Mouse (Mus musculus): Measurements from ENCODE around the gene Fam219a. TPM values are rescaled to one million over a fixed set of nuclear protein-coding genes. Genes with fewer than 3 reads are reported as not detected.

The Fam219a gene
- total RNA-seq, 1 experiment = 2.9 TPM

GRCm38 (mm10) chr4:41610594-41610980, 41.2 kb upstream of the Fam219a start:
- Histone ChIP-seq H3K9me3 (ENCODE audit: control insufficient read depth, insufficient read depth, low read depth, low read length) (no peaks in the 10 kb centered on the region), H3K4me1 (ENCODE audit: control insufficient read depth in 2 of 2, insufficient read depth in 2 of 2, low read length in 2 of 2, poor library complexity in 1 of 2) (no peaks in the 10 kb centered on the region), H3K9ac (ENCODE audit: insufficient read depth, low read depth, low read length, poor library complexity, severe bottlenecking) (no peak overlapping the region), H3K36me3 (ENCODE audit: control insufficient read depth, insufficient read depth, low read length, poor library complexity, severe bottlenecking) (no peaks in the 10 kb centered on the region), H3K4me3 (ENCODE audit: insufficient read depth in 1 of 2, low read depth in 1 of 2, low read length in 2 of 2, poor library complexity in 1 of 2, severe bottlenecking in 1 of 2) (no peak overlapping the region), H3K27ac (ENCODE audit: insufficient read depth, low read depth, low read length, poor library complexity, severe bottlenecking) (no peak overlapping the region)
- no peak for DNase-seq (ENCODE audit: low read depth, low spot score)
- in situ Hi-C loops (cut with MboI; ENCODE audit: low sequenced_read_pairs in 2 of 2, unreplicated experiment in 2 of 2) = no loop called here
- TF ChIP-seq HCFC1 (IDR thresholded peaks at IDR 0.05; ENCODE audit: borderline replicate concordance, insufficient read depth, low read length) (no peak), ZNF384 (IDR thresholded peaks at IDR 0.05; ENCODE audit: low read depth, low read length) (no peak), CHD2 (IDR thresholded peaks at IDR 0.05; ENCODE audit: low read depth, low read length) (no peak), MAFK (IDR thresholded peaks at IDR 0.05; ENCODE audit: insufficient read depth, low read depth, low read length) (no peak), ZC3H11A (IDR thresholded peaks at IDR 0.05; ENCODE audit: borderline replicate concordance, low read depth, low read length) (no peak)

DNA sequence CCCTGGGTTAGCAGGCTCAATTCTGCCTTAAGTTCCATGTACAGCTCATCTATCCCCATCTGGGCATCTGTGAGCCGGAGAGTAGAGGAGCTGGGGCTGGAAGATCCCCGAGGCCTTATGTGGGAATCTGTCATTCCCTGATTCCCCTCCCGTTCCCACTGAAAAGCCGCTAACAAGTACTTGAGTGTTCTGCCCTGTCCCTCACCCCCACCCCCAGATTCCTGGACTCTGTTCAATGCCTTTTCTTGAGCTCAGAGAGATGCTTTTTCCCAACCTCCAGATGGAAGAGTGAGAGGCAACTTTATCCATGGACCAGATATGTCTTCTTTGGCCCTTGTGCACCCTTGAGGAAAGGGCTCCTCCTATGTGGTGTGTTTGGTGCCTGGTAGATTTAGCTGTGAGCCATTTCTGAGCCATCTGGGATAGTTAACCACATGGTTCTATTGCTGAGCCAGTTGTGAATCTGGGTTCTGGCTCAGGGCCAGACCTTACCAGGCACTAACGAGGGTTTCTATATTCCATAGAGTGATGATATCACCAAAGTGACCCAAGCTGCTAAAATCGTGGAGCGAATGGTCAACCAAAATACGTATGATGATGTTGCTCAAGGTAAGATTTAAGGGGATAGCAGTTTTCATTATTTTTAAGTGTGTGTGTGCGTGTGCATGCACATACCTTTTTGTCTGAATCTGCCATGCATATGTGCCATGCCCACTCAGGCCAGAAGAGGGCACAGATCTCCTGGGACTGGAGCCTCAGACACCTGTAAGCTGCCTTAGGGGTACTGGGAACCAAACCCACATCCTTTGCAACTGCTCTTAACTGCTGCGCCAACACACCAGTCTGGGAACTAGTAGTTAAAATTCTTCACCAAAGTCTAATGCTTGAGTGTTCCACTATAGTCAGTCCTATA, 40.6 kb upstream of the Fam219a start:
- no peaks in the 10 kb centered on the region for H3K36me3 ChIP-seq (ENCODE audit: control insufficient read depth, insufficient read depth, low read length, poor library complexity, severe bottlenecking)
- TF ChIP-seq ZNF384 (IDR thresholded peaks at IDR 0.05; ENCODE audit: low read depth, low read length) (no peak), HCFC1 (IDR thresholded peaks at IDR 0.05; ENCODE audit: borderline replicate concordance, insufficient read depth, low read length) (no peak), MAFK (IDR thresholded peaks at IDR 0.05; ENCODE audit: insufficient read depth, low read depth, low read length) (no peak), CHD2 (IDR thresholded peaks at IDR 0.05; ENCODE audit: low read depth, low read length) (no peak), ZC3H11A (IDR thresholded peaks at IDR 0.05; ENCODE audit: borderline replicate concordance, low read depth, low read length) (no peak)
- H3K9ac ChIP-seq (ENCODE audit: insufficient read depth, low read depth, low read length, poor library complexity, severe bottlenecking) = no peak overlapping the region
- H3K4me1 ChIP-seq (ENCODE audit: control insufficient read depth in 2 of 2, insufficient read depth in 2 of 2, low read length in 2 of 2, poor library complexity in 1 of 2) = no peaks in the 10 kb centered on the region
- H3K9me3 ChIP-seq (ENCODE audit: control insufficient read depth, insufficient read depth, low read depth, low read length) = no peaks in the 10 kb centered on the region
- in situ Hi-C loops (cut with MboI; ENCODE audit: low sequenced_read_pairs in 2 of 2, unreplicated experiment in 2 of 2) = no loop called here
- DNase-seq (ENCODE audit: low read depth, low spot score) = no peak
- H3K27ac ChIP-seq (ENCODE audit: insufficient read depth, low read depth, low read length, poor library complexity, severe bottlenecking) = no peak overlapping the region
- H3K4me3 ChIP-seq (ENCODE audit: insufficient read depth in 1 of 2, low read depth in 1 of 2, low read length in 2 of 2, poor library complexity in 1 of 2, severe bottlenecking in 1 of 2) = no peak overlapping the region

DNA sequence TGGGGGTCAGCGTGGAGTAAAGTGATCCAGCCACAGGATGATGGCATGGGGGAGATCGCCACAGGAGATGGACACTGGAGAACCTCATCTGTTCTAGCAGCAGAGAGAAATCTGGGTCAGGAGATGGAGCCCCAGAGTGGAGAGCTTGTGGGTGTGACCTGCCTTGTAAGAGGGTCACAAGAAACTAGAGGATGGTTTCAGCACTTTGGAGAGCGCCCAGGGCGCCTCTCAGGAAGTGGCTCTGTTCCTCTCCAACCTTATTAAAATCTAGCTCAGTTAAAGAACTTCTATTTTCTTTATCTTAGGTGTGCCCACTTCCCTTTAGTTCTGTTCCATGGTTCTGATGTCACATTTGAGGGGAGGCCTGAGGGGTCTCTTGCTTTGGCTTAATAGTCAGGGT, 37.4 kb upstream of the Fam219a start:
- DNase-seq (ENCODE audit: low read depth, low spot score) = peak; percentile 63
- Histone ChIP-seq H3K4me3 (ENCODE audit: insufficient read depth in 1 of 2, low read depth in 1 of 2, low read length in 2 of 2, poor library complexity in 1 of 2, severe bottlenecking in 1 of 2) (no peak overlapping the region), H3K9me3 (ENCODE audit: control insufficient read depth, insufficient read depth, low read depth, low read length) (no peaks in the 10 kb centered on the region), H3K36me3 (ENCODE audit: control insufficient read depth, insufficient read depth, low read length, poor library complexity, severe bottlenecking) (no peaks in the 10 kb centered on the region), H3K27ac (ENCODE audit: insufficient read depth, low read depth, low read length, poor library complexity, severe bottlenecking) (no peak overlapping the region), H3K4me1 (ENCODE audit: control insufficient read depth in 2 of 2, insufficient read depth in 2 of 2, low read length in 2 of 2, poor library complexity in 1 of 2) (no peaks in the 10 kb centered on the region), H3K9ac (ENCODE audit: insufficient read depth, low read depth, low read length, poor library complexity, severe bottlenecking) (no peak overlapping the region)
- in situ Hi-C loops (cut with MboI; ENCODE audit: low sequenced_read_pairs in 2 of 2, unreplicated experiment in 2 of 2) = no loop called here
- TF ChIP-seq CHD2 (IDR thresholded peaks at IDR 0.05; ENCODE audit: low read depth, low read length) = no peak
- TF ChIP-seq ZC3H11A (IDR thresholded peaks at IDR 0.05; ENCODE audit: borderline replicate concordance, low read depth, low read length) = no peak
- TF ChIP-seq ZNF384 (IDR thresholded peaks at IDR 0.05; ENCODE audit: low read depth, low read length) = no peak
- no peak for TF ChIP-seq MAFK (IDR thresholded peaks at IDR 0.05; ENCODE audit: insufficient read depth, low read depth, low read length)

DNA sequence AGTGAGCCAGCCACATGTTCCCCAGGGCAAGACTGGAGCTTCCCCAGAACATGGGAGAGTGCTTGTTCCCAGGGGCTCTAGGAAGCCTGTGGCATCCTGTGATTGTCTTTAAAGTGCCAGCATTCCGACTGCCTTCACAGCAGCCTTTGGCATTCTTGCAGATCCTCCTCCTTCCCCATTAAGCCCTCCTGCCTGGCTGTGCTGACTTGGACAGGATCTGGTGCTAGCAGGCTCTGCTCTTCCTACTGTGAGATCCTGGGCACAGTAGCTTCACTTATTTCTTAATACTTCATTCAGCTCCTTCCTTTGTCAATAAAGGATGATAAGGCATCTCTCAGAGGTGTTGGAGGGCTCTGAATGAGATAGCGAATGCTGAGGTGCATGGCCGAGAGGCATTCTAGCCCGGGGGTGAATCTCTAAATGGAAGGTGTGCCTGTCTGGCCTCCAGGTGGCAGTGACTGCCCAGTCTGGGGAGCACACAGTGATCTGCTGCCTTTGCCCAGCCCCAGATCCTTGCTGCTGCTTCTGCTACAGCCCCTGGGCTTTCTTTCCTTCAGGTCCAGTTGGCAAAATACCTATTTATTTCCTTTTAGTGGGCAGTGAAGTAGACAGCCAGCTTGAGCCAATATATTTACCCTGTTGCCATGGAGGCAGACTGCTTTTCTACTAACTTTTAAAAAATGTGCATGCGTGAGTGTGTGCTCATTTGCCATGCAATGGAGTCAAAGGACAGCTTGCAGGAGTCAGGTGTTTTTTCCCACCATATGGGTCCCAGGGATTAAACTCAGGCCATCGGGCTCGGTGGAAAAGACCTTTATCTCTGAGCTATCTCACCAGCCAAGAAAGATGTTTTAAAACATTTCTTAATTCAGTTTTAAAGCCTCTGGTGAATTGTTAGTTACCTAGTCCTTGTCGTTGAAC, 35.4 kb upstream of the Fam219a start:
- Histone ChIP-seq H3K27ac (ENCODE audit: insufficient read depth, low read depth, low read length, poor library complexity, severe bottlenecking) (no peak overlapping the region), H3K4me3 (ENCODE audit: insufficient read depth in 1 of 2, low read depth in 1 of 2, low read length in 2 of 2, poor library complexity in 1 of 2, severe bottlenecking in 1 of 2) (no peak overlapping the region), H3K9ac (ENCODE audit: insufficient read depth, low read depth, low read length, poor library complexity, severe bottlenecking) (no peak overlapping the region), H3K4me1 (ENCODE audit: control insufficient read depth in 2 of 2, insufficient read depth in 2 of 2, low read length in 2 of 2, poor library complexity in 1 of 2) (no peaks in the 10 kb centered on the region), H3K36me3 (ENCODE audit: control insufficient read depth, insufficient read depth, low read length, poor library complexity, severe bottlenecking) (no peaks in the 10 kb centered on the region), H3K9me3 (ENCODE audit: control insufficient read depth, insufficient read depth, low read depth, low read length) (no peaks in the 10 kb centered on the region)
- no peak for DNase-seq (ENCODE audit: low read depth, low spot score)
- TF ChIP-seq HCFC1 (IDR thresholded peaks at IDR 0.05; ENCODE audit: borderline replicate concordance, insufficient read depth, low read length) (no peak), MAFK (IDR thresholded peaks at IDR 0.05; ENCODE audit: insufficient read depth, low read depth, low read length) (no peak), ZC3H11A (IDR thresholded peaks at IDR 0.05; ENCODE audit: borderline replicate concordance, low read depth, low read length) (no peak), CHD2 (IDR thresholded peaks at IDR 0.05; ENCODE audit: low read depth, low read length) (no peak), ZNF384 (IDR thresholded peaks at IDR 0.05; ENCODE audit: low read depth, low read length) (no peak)
- in situ Hi-C loops (cut with MboI; ENCODE audit: low sequenced_read_pairs in 2 of 2, unreplicated experiment in 2 of 2) = no loop called here

Data from ES-E14 (cell line).